Mouse (Mus musculus) kidney, adult 8-10 months (tissue): Measurements from ENCODE around the gene Esrra.

Experiments used
- DNase-seq, 2 experiments: peaks; one replicate each; pipeline ENCODE4 v3.0.0; 2022

Gene Esrra

DNA sequence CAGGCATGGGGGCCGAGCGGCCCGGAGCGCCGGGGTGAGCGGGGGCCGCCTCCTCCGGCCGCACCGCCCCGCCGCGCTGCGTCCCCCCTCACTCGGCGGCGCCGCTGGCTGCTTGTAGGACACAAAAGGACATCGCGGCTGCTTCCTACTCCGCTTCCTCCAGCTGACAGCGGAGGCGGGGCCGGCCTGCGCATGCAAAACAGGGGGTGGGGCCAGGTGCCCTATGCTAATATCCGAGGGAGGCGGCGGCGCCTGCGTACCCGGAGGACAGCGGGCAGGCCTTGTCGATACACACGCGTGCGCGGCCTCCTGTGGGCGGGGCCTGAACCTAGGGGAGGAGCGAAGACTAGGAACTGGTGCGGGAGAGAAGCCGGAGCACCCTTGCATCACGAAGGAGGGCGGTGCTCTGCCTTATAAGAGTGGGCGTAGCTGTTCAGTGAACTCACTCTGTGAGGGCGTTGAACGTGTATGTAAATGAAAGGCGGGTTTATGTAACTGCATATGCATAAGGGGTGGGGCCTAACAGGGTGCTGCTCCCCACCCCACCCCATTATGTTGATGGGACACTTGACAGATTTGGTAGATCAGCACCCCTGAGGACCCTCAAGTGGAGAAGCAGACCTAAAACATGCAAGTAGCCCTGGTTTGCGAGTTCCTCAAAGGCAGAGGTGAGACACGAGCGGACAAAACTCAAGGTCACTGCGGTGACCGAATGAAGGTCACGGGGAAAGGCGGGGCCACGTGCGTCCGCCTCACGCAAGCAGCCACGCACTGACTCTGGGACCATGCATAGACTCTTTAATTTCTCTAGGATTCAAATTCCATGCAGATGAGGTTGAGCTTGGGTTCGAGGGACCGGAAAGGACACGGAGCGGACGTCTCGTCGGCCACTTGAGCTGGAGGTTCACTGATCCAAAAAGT lies at the start of gene Esrra:
Gene Esrra (minus strand): TSS at position 167 of the 921 bp plus-strand sequence.
- DNase-seq: peak; percentile 100

GRCm38 (mm10) chr19:6970460-6971085 lies 49.0 kb upstream of the Esrra start:
- no peak for DNase-seq

GRCm38 (mm10) chr19:6969665-6970381 lies 48.2 kb upstream of the Esrra start:
- DNase-seq: peak; percentile 67 to 70

DNA sequence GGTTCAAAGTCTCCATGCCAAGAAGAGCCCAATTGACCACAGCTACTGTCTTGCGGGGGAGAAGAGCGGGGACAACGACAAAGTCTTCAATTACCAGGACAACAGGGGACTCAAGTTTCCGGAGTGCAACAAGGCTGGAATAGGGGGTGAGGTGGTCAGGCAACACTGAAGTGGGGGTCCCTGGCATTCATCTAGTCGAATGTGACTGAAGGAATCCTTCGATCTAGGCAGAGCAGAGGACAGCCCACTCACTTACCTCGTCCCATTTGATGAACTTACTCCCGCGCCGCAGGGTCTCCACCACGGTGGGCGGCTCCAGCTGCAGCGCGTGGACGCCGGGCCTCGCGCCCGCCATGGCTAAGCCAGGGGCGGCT lies 47.7 kb upstream of the Esrra start:
- DNase-seq: no peak

GRCm38 (mm10) chr19:6968491-6969271 lies 47.1 kb upstream of the Esrra start:
- peak in 1 of 2 experiments; percentile 59 for DNase-seq

GRCm38 (mm10) chr19:6956461-6956860 lies 34.8 kb upstream of the Esrra start:
- DNase-seq: no peak

DNA sequence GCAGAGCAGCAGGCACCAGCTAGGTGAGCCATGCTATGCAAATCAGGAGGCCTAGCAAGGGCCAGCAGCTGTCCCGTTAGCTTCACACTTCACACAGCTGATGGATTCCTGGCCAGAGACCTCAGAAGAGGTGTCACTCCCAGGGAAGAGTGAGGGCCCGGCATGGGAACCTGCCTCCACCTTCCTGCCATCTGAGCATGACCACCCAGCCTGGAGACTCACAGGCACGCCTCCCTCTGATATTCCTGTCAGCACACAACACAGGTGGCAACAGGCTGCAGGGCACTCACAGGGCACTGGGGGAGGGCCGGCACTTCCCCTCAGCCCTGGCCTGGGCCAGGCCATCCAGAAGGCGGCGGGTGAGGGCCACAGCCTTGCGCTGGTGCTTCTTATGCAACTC lies 33.8 kb upstream of the Esrra start:
- DNase-seq: no peak

GRCm38 (mm10) chr19:6954046-6954445 lies 32.4 kb upstream of the Esrra start:
- peak in 1 of 2 experiments; percentile 73 for DNase-seq

DNA sequence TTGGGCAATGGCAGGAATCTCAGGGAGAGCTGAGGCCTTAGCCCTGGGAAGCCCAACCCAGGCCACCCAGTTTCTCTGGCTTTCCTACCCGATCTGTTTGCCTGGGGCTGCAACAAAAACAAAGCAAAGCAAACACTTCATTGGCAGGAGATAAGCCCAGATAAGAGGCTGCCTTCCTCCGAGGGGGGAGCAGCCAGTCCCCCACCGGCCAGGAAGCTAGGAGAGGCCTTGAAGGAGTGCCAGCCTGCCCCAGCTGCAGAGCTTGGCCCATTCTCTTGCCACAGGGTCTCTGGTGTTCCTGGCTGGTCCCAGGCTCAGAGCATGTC lies 31.1 kb upstream of the Esrra start:
- peak; percentile 59 to 73 for DNase-seq

DNA sequence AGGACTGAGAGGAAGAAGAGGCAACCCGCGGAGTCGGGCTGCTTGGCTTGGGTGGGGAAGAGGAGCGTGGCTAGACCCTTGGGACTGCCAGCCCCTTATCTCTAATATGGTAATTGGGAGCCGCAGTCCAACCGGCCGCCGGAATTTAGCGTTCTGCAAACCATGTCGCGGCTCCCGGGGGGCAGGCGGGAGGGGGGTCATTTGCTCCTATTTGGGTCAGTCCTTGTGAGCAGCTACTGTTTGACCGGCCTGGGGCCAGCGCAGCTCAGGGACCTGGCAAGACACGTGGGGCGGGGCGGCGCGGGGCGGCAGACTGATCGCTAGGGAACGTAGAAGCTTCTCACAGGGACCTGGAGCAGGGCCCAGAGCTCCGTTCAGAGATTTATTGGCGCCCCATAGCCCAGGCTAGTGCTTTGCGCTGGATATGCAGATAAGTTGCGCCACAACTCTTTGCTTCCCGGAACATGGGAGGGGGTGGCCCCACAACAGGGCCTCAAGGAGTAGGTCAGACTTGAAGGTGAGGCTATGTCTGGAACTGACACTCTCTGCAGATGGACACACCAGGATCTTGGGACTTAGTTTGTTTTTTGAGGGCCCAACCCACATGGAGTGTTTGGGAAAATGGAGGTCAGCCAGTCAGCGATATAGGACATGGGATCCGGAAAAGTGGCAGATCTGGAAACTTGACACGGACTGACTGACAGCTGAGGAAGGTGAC lies 30.5 kb upstream of the Esrra start:
- peak; percentile 88 to 89 for DNase-seq

DNA sequence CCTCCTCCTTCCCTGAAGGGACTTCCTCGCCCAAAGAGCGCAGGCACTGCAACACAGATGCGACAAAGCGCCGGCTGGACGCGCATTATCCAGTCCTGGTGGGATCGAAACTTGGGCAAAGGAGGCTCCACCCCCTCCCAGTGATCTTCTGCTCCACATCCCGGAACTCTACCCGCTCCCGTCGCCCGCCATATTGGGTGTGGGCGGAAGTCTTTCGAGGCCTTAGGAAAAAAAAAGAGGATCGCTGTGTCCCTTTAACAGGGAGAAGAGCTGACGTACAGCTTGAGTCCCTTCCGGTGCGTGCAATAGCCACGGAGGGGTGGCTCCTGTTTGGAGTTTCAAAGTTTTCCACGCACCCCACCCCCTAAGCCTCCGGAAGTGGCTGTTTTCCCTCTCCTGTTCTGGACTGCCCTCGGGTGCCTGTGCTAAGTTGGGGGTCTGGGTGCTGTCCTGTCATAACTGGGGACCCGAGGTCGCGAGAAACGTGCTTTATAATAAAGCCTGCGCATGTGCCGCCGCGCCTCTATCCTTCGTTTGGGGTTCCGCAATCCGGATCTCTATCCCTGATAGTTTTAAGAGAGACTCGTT lies 29.9 kb upstream of the Esrra start:
- peak; percentile 96 to 98 for DNase-seq

DNA sequence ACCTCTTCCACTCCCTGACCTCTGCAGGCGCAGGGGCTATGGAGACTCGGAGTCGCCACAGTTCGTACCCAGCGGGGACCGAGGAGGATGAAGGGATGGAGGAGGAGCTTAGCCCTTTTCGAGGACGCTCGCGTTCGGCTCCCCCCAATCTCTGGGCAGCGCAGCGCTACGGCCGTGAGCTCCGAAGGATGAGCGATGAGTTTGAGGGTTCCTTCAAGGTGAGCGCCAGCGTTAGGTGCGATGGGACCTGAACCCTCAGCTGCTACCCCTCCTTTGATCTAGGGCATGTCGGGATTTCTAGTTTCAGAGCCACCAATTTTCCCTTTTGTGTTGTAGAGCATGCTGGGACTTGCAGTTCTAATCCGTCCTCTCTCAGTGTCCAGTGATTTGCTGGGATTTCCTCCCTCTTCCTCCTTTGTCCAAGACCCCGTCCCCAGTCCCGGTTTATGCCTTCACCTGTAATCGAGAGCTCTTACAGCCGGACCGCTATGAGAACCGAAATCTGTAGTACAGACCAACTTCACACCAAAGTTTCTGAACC lies 29.1 kb upstream of the Esrra start:
- peak; percentile 53 to 68 for DNase-seq

GRCm38 (mm10) chr19:6949951-6950350 lies 28.3 kb upstream of the Esrra start:
- DNase-seq: no peak

DNA sequence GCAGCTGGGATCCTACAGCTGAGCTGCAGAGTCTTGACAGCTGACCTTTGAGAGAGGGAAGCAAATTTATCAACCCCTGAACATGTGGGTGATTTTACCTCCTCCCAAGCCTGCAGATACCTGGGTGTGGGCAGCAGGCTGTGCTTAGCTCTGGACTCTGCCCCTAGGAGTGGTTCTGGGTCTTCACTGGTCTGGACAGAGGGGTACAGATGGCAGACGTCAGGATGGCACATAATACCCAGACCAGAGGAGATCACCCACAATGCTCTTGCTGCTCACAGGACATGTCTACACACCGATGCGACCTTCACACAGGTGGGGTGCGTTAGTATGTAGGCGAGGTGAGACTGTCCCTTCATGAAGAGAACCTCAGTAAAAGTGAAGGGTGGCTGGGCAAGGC lies 27.9 kb upstream of the Esrra start:
- DNase-seq: no peak

- no peak for DNase-seq
These were observed 26.6 kb upstream of the Esrra start for GRCm38 (mm10) chr19:6948186-6948585.

DNA sequence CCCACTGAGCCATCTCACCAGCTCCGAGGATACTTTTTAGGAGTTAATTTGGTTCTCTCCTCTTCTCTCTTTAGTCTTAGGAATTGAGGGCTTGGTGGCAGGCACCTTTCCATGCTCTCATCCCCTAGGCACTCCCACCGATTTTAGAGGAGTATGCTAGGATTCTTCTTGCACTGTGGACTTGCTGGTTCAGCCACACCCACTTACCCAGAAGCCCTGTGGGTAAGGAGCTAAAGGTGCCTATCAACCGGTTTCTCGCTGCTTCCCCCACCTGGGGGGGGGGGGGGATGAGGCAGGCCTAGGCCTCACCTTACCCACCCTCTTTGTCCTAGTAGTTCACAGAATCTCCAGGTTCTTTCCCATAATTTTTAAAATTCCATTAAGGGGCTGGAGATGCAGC lies 26.1 kb upstream of the Esrra start:
- no peak for DNase-seq

DNA sequence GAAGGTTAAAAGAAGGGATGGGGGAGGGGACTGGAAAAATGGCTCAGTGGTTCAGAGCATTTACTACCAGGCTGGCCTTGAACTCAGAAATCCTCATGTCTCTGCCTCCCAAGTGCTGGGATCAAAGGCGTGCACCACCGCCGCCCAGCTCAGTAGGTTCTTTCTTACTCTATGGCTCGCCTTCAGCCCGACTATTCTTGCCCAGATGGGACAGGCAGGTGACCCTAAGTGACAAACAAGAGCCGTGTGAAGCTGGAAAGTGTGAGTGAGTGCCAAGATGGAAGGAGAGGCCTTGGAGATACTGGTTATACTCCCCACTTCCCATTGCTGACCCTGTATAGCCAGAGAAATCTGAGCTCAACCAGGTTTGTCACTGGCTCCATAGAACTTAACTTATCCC lies 22.1 kb upstream of the Esrra start:
- DNase-seq: no peak

DNA sequence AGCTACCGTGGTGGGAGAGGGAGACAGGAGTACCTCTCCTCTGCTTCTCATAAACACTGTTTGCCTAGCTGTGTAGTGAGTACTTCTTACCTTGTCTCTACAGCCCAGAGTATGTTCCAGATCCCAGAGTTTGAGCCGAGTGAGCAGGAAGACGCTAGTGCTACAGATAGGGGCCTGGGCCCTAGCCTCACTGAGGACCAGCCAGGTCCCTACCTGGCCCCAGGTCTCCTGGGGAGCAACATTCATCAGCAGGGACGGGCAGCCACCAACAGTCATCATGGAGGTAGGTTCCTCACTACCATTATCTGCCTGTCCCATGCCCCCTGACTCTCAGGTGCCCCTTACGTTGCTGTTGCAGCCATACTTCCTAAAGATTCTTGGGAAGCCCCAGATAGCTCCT lies 21.2 kb upstream of the Esrra start:
- no peak for DNase-seq

- peak; percentile 98 for DNase-seq
These were observed 20.7 kb upstream of the Esrra start, which contains the start of gene Gpr137 for GRCm38 (mm10) chr19:6942249-6942691. TSS of gene Gpr137 (minus strand) at chr19:6942480.

GRCm38 (mm10) chr19:6941372-6942248 lies 20.0 kb upstream of the Esrra start, which contains the start of gene Bad:
TSS of gene Bad (plus strand) at chr19:6941861.
- DNase-seq: peak; percentile 88 to 93
